Mouse (Mus musculus): ENCODE measurements at regions not wholly inside any gene's neighbourhood (a gene's known extent, or its start where the extent isn't known, plus 50 kb on each side); places are given as distances from the start of the nearest gene placed in this dataset.

GRCm38 (mm10) chr1:29261375-29261774 is 481.3 kb upstream of the Gm597 start:
- WGBS, result 43% methylated on average over 3 of the region's 3 CpGs
- Histone ChIP-seq H3K4me2 (ENCODE audit: low read depth, low read length) (no peak overlapping the region), H3K36me3 (ENCODE audit: insufficient read depth, low read length) (no peaks in the 10 kb centered on the region), H3K9me3 (ENCODE audit: low read length) (no peaks in the 10 kb centered on the region), H3K9ac (replicated peaks; ENCODE audit: low read length) (no peak overlapping the region), H3K27ac (no peak overlapping the region), H3K4me3 (ENCODE audit: low read length) (no peak overlapping the region), H3K4me1 (ENCODE audit: insufficient read depth, low read length) (no peaks in the 10 kb centered on the region), H3K27me3 (ENCODE audit: insufficient read depth, low read length) (no peaks in the 10 kb centered on the region)
- DNase-seq (ENCODE audit: low spot score), result no peak
- no peak for ATAC-seq
- no peak for TF ChIP-seq CTCF (IDR thresholded peaks at IDR 0.05; ENCODE audit: low read depth)

DNA sequence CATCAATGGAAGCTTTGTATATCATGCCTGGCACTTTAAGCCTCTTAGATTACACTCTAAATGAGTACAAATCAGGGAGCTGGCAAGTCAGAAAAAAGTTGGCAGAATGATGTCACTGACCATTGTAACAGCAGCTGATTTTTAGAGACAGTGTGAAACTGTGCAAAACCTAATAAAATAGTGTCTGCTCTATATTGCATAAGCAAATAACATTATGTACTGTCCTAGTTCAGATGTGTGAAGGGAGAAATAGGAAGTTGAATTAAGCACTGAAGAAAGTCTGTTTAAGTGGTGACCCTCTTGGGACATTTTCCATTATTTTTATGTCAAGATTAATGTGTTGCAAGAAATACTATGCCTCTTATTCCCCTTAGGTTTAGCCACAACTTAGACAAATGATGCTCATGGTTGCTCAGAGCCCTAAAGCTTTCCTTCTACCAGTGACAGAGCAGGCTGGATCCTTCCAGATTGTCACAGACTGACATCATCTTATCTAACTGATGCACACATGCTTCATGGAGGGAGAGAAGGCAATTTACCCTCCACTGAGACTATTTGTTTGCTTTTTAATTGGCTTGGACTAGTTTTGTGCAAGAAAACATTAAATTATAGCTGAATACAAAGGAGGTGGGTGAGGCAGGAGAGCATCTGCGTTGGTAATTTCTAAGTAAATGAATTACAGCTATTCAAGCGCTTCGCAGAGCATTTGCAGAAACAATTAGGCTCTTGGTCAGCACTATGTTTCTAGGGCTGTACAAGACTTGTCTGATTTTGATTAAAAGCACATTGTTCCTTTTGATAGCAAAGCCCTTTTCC is 436.9 kb upstream of the Gm597 start:
- Histone ChIP-seq H3K4me2 (ENCODE audit: low read depth, low read length) (no peak overlapping the region), H3K9ac (replicated peaks; ENCODE audit: low read length) (no peak overlapping the region), H3K27me3 (ENCODE audit: insufficient read depth, low read length) (no peaks in the 10 kb centered on the region), H3K27ac (no peak overlapping the region), H3K4me3 (ENCODE audit: low read length) (no peak overlapping the region), H3K36me3 (ENCODE audit: insufficient read depth, low read length) (no peaks in the 10 kb centered on the region), H3K9me3 (ENCODE audit: low read length) (no peaks in the 10 kb centered on the region), H3K4me1 (ENCODE audit: insufficient read depth, low read length) (no peaks in the 10 kb centered on the region)
- 51% methylated on average over 3 of the region's 3 CpGs for WGBS
- peak; percentile 14 for DNase-seq (ENCODE audit: low spot score)
- no peak for TF ChIP-seq CTCF (IDR thresholded peaks at IDR 0.05; ENCODE audit: low read depth)
- ATAC-seq, result peak; percentile 74; the same call in 1 of the 2 replicates

Data from hindbrain, postnatal 0 days (tissue).